In the genomic region with DNA sequence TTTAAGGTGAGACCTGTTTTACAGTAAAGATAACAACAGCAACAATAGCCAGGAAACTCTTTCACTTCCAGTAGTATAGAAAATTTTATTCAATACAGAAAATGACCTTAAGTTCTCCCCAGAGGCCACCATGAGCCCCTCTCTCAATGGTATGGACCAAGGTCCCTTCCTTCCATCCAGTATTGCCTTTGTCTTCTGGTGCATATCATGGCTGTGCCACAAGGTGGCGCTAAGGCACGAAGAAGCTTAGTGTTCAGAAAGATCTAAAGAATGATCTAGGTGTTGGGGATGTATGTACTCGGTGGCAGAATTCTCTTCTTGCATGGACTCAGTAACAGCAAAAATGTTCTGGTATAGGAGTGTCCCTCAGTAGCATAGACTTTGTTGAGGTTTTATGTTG, we compare ENCODE assay signal across 16 mouse cellular contexts. TPM values are rescaled to one million over a fixed set of nuclear protein-coding genes. Genes with fewer than 3 reads are reported as not detected.
ATAC-seq lines count a peak whose summit lies in the region.
"Had no signal": no experiment of that assay in that cellular context is flagged by ENCODE, and none has a peak within 500 bp of the region (broad histone marks: within the 10 kb centered on the region; RNA-seq: fewer than 3 reads in every experiment).

No protein-coding gene starts in this region.

- peak; percentile 65 for ATAC-seq in common myeloid progenitor, adult 5-6 weeks (replicated peaks; ENCODE audit: low read depth, poor library complexity, severe bottlenecking)
- ATAC-seq in granulocyte monocyte progenitor cell, adult 5-6 weeks (replicated peaks; ENCODE audit: poor library complexity, severe bottlenecking): peak; percentile 67
- ATAC-seq in megakaryocyte, adult 5-6 weeks (ENCODE audit: poor library complexity, severe bottlenecking): peak; percentile 71; the same call in 1 of the 2 replicates
- peak; percentile 57; the same call in 1 of the 2 replicates for ATAC-seq in megakaryocyte progenitor cell, adult 5-6 weeks (replicated peaks; ENCODE audit: poor library complexity)
- ATAC-seq in megakaryocyte-erythroid progenitor cell, adult 5-6 weeks (replicated peaks; ENCODE audit: low FRiP score, low TSS enrichment, poor library complexity, severe bottlenecking): peak; percentile 57; the same call in 1 of the 2 replicates

RNA-seq across cellular contexts. Expression of a gene that starts 11.2 kb away (rescaled TPM):
- not detected in 2 replicates for total RNA-seq in common myeloid progenitor, adult 5-6 weeks (2017)
- total RNA-seq in granulocyte monocyte progenitor cell, adult 5-6 weeks (2014; fragmentation: Nextera tagmentation): 0.15 TPM in 1 of 2 replicates, not detected in the other
- not detected in 2 replicates for total RNA-seq in granulocyte monocyte progenitor cell, adult 5-6 weeks (2017)
- total RNA-seq in megakaryocyte, adult 5-6 weeks (2015): 0.18 TPM in 1 of 2 replicates, not detected in the other
- not detected in 2 replicates for total RNA-seq in megakaryocyte, adult 5-6 weeks (2017)
- total RNA-seq in megakaryocyte progenitor cell, adult 5-6 weeks (2015): not detected in 2 replicates
- not detected in 2 replicates for total RNA-seq in megakaryocyte progenitor cell, adult 5-6 weeks (2017)
- not detected in 2 replicates for total RNA-seq in megakaryocyte-erythroid progenitor cell, adult 5-6 weeks (2014; fragmentation: Nextera tagmentation)
- total RNA-seq in megakaryocyte-erythroid progenitor cell, adult 5-6 weeks (2017): not detected in 2 replicates
- total RNA-seq: adrenal gland, adult 18-20 months; adrenal gland, adult 2 months; adrenal gland, adult 8-10 months; adrenal gland, postnatal 10 days; adrenal gland, postnatal 14 days; adrenal gland, postnatal 25 days; adrenal gland, postnatal 36 days; adrenal gland, postnatal 4 days; G1E; MEL had no signal

RNA-seq across cellular contexts. Expression of a gene that starts 21.8 kb away (rescaled TPM):
- total RNA-seq in common myeloid progenitor, adult 5-6 weeks (2017): not detected in 2 replicates
- total RNA-seq in granulocyte monocyte progenitor cell, adult 5-6 weeks (2014; fragmentation: Nextera tagmentation): not detected in 2 replicates
- not detected in 2 replicates for total RNA-seq in granulocyte monocyte progenitor cell, adult 5-6 weeks (2017)
- total RNA-seq in megakaryocyte, adult 5-6 weeks (2015): not detected in 2 replicates
- total RNA-seq in megakaryocyte, adult 5-6 weeks (2017): not detected in 2 replicates
- total RNA-seq in megakaryocyte progenitor cell, adult 5-6 weeks (2015): not detected in 2 replicates
- not detected in 2 replicates for total RNA-seq in megakaryocyte progenitor cell, adult 5-6 weeks (2017)
- total RNA-seq in megakaryocyte-erythroid progenitor cell, adult 5-6 weeks (2014; fragmentation: Nextera tagmentation): not detected in 2 replicates
- total RNA-seq in megakaryocyte-erythroid progenitor cell, adult 5-6 weeks (2017): not detected in 2 replicates
- total RNA-seq: CH12.LX, G1E, MEL had no signal

Comparison
In these comparisons a context has a peak if more than half of its experiments do, and no peak if none do; other contexts are left out.
1. Peak in every context shown above with its lines: ATAC-seq.